Mouse (Mus musculus): ENCODE results near the gene Fbp2.
"Not testable (repeated sequence)": the region's sequence is repeated elsewhere in the genome, so short reads cannot be mapped to it uniquely, and the experiment has no call there.

Gene Fbp2

GRCm38 (mm10) chr13:62865651-62866315 is 7.6 kb upstream of the Fbp2 start:
- no peak for DNase-seq (ENCODE audit: low spot score in 2 of 2)

- no peak for DNase-seq (ENCODE audit: low spot score in 2 of 2)
These were observed 5.5 kb upstream of the Fbp2 start for GRCm38 (mm10) chr13:62863771-62864170.

- DNase-seq (ENCODE audit: low spot score in 2 of 2) = no peak
These were observed 4.7 kb upstream of the Fbp2 start for GRCm38 (mm10) chr13:62862875-62863274.

GRCm38 (mm10) chr13:62860068-62860467 is 1.8 kb upstream of the Fbp2 start:
- DNase-seq (ENCODE audit: low spot score in 2 of 2) = no peak

GRCm38 (mm10) chr13:62859251-62859650 is 1.0 kb upstream of the Fbp2 start:
- DNase-seq (ENCODE audit: low spot score in 2 of 2) = not testable (repeated sequence)

GRCm38 (mm10) chr13:62856850-62857249 is 1.4 kb downstream of the Fbp2 start:
- DNase-seq (ENCODE audit: low spot score in 2 of 2) = no peak

GRCm38 (mm10) chr13:62856305-62856675 is 1.9 kb downstream of the Fbp2 start:
- peak; percentile 31 to 78 for DNase-seq (ENCODE audit: low spot score in 2 of 2)

GRCm38 (mm10) chr13:62855396-62856304 is 2.6 kb downstream of the Fbp2 start:
- no peak for DNase-seq (ENCODE audit: low spot score in 2 of 2)

GRCm38 (mm10) chr13:62854666-62855065 is 3.6 kb downstream of the Fbp2 start:
- peak in 1 of 2 experiments; percentile 71 for DNase-seq (ENCODE audit: low spot score in 2 of 2)

- DNase-seq (ENCODE audit: low spot score in 2 of 2) = no peak
These were observed 24.9 kb downstream of the Fbp2 start for GRCm38 (mm10) chr13:62833341-62833740.

GRCm38 (mm10) chr13:62832239-62832638 is 26.0 kb downstream of the Fbp2 start:
- DNase-seq (ENCODE audit: low spot score in 2 of 2) = no peak

- DNase-seq (ENCODE audit: low spot score in 2 of 2) = not testable (repeated sequence)
These were observed 42.5 kb downstream of the Fbp2 start for GRCm38 (mm10) chr13:62815705-62816104.

- DNase-seq (ENCODE audit: low spot score in 2 of 2) = no peak
These were observed 45.5 kb downstream of the Fbp2 start for GRCm38 (mm10) chr13:62812713-62813112.

GRCm38 (mm10) chr13:62807981-62808380 is 50.2 kb downstream of the Fbp2 start:
- not testable (repeated sequence) for DNase-seq (ENCODE audit: low spot score in 2 of 2)

Measured in left cerebral cortex, adult 9 months (tissue).